Mouse (Mus musculus) C2C12 (cell line): ENCODE measurements around the gene Exoc4. TPM values are rescaled to one million over a fixed set of nuclear protein-coding genes. Genes with fewer than 3 reads are reported as not detected.

ENCODE experiments used
- H3K27me3 ChIP-seq: one replicate; pipeline ENCODE4 v1.6.1; 2011; ENCODE audit not compliant: control insufficient read depth, insufficient read depth, insufficient read length
- H3K36me3 ChIP-seq: one replicate; pipeline ENCODE4 v1.6.1; 2011; ENCODE audit not compliant: control insufficient read depth, insufficient read depth
- H3K4me3 ChIP-seq: one replicate; pipeline ENCODE4 v1.5.1; 2011; ENCODE audit warnings: mild to moderate bottlenecking, control low read depth; ENCODE audit not compliant: poor library complexity, insufficient read depth, severe bottlenecking
- H3K79me2 ChIP-seq: one replicate; pipeline ENCODE4 v1.6.1; 2011; ENCODE audit not compliant: control insufficient read depth, insufficient read depth
- H3K79me3 ChIP-seq: one replicate; pipeline ENCODE4 v1.6.1; 2011; ENCODE audit warnings: low read depth, control low read depth
- H3ac ChIP-seq: one replicate; pipeline ENCODE3; 2011; ENCODE audit warnings: low read depth; ENCODE audit not compliant: control insufficient read depth, insufficient read length
- CEBPB ChIP-seq: IDR thresholded peaks from one replicate; pipeline ENCODE4 v1.6.1; 2011; ENCODE audit warnings: low read depth, mild to moderate bottlenecking, control low read depth, moderate library complexity
- CTCF ChIP-seq: IDR thresholded peaks from one replicate; pipeline ENCODE4 v1.5.1; 2011; ENCODE audit not compliant: control insufficient read depth, insufficient read depth, insufficient read length
- FOSL1 ChIP-seq: IDR thresholded peaks from one replicate; pipeline ENCODE4 v1.8.0; 2011; ENCODE audit warnings: mild to moderate bottlenecking, low read length; ENCODE audit not compliant: poor library complexity, insufficient read depth, severe bottlenecking
- MAX ChIP-seq: IDR thresholded peaks from one replicate; pipeline ENCODE4 v1.6.1; 2011; ENCODE audit warnings: mild to moderate bottlenecking, control low read depth
- MYOD1 ChIP-seq: IDR thresholded peaks from one replicate; pipeline ENCODE4 v1.6.1; 2011; ENCODE audit warnings: low read depth; ENCODE audit not compliant: control insufficient read depth, insufficient read length
- MYOG ChIP-seq: IDR thresholded peaks from one replicate; pipeline ENCODE4 v1.6.1; 2011; ENCODE audit not compliant: control insufficient read depth, insufficient read length; ENCODE audit errors: extremely low read depth
- USF1 ChIP-seq: IDR thresholded peaks from one replicate; pipeline ENCODE4 v1.6.1; 2011; ENCODE audit warnings: low read depth, mild to moderate bottlenecking, control low read depth, moderate library complexity
- polyA plus RNA-seq: library from polyadenylated mRNA; unstranded; fragments of >200 nt; fragmentation: generic; extraction: Trizol; gene quantifications from one replicate; pipeline ENCODE4 v1.2.1, GENCODE M21; 2012; ENCODE audit warnings: missing spikeins

Gene Exoc4
- polyA plus RNA-seq, 1 experiment = 20.6 TPM

GRCm38 (mm10) chr6:33681778-33682640 lies 433.1 kb downstream of the Exoc4 start:
- H3K4me3 ChIP-seq = no peak overlapping the region
- no peaks in the 10 kb centered on the region for H3K36me3 ChIP-seq
- no peak overlapping the region for H3ac ChIP-seq
- no peaks in the 10 kb centered on the region for H3K27me3 ChIP-seq
- H3K79me2 ChIP-seq = no peaks in the 10 kb centered on the region
- H3K79me3 ChIP-seq = no peaks in the 10 kb centered on the region
- TF ChIP-seq MAX (no peak), CEBPB (no peak), MYOD1 (no peak), USF1 (no peak), CTCF (no peak), MYOG (no peak), FOSL1 (no peak)

GRCm38 (mm10) chr6:33683533-33683932 lies 434.6 kb downstream of the Exoc4 start:
- Histone ChIP-seq H3K27me3 (no peaks in the 10 kb centered on the region), H3ac (no peak overlapping the region), H3K36me3 (no peaks in the 10 kb centered on the region), H3K79me2 (no peaks in the 10 kb centered on the region), H3K79me3 (no peaks in the 10 kb centered on the region), H3K4me3 (no peak overlapping the region)
- TF ChIP-seq MAX = no peak
- TF ChIP-seq MYOG = no peak
- TF ChIP-seq CEBPB = no peak
- TF ChIP-seq FOSL1 = no peak
- no peak for TF ChIP-seq CTCF
- no peak for TF ChIP-seq USF1

GRCm38 (mm10) chr6:33685321-33685720 lies 436.4 kb downstream of the Exoc4 start:
- Histone ChIP-seq H3K36me3 (no peaks in the 10 kb centered on the region), H3K79me3 (no peaks in the 10 kb centered on the region), H3K79me2 (no peaks in the 10 kb centered on the region), H3ac (no peak overlapping the region), H3K4me3 (no peak overlapping the region), H3K27me3 (no peaks in the 10 kb centered on the region)
- TF ChIP-seq USF1 (no peak), FOSL1 (no peak), CTCF (no peak), MYOD1 (no peak), MAX (no peak), CEBPB (no peak), MYOG (no peak)

GRCm38 (mm10) chr6:33690601-33691000 lies 441.7 kb downstream of the Exoc4 start:
- no peaks in the 10 kb centered on the region for H3K27me3 ChIP-seq
- H3K4me3 ChIP-seq = no peak overlapping the region
- no peaks in the 10 kb centered on the region for H3K79me2 ChIP-seq
- TF ChIP-seq MYOG (no peak), CEBPB (no peak), MAX (no peak), USF1 (no peak), MYOD1 (no peak), CTCF (no peak), FOSL1 (no peak)
- no peak overlapping the region for H3ac ChIP-seq
- H3K79me3 ChIP-seq = no peaks in the 10 kb centered on the region
- no peaks in the 10 kb centered on the region for H3K36me3 ChIP-seq

GRCm38 (mm10) chr6:33696976-33697375 lies 448.1 kb downstream of the Exoc4 start:
- no peaks in the 10 kb centered on the region for H3K27me3 ChIP-seq
- H3K4me3 ChIP-seq = no peak overlapping the region
- no peak overlapping the region for H3ac ChIP-seq
- H3K79me2 ChIP-seq = no peaks in the 10 kb centered on the region
- no peak for TF ChIP-seq FOSL1
- no peaks in the 10 kb centered on the region for H3K79me3 ChIP-seq
- H3K36me3 ChIP-seq = no peaks in the 10 kb centered on the region

GRCm38 (mm10) chr6:33708907-33709306 lies 460.0 kb downstream of the Exoc4 start:
- H3K27me3 ChIP-seq = no peaks in the 10 kb centered on the region
- H3K79me2 ChIP-seq = no peaks in the 10 kb centered on the region
- H3ac ChIP-seq = no peak overlapping the region
- H3K79me3 ChIP-seq = no peaks in the 10 kb centered on the region
- no peak for TF ChIP-seq CEBPB
- TF ChIP-seq MAX = no peak
- no peaks in the 10 kb centered on the region for H3K36me3 ChIP-seq
- H3K4me3 ChIP-seq = no peak overlapping the region
